Mouse (Mus musculus): ENCODE data around the gene Efcab11. TPM values are rescaled to one million over a fixed set of nuclear protein-coding genes. Genes with fewer than 3 reads are reported as not detected.

The Efcab11 gene
- polyA plus RNA-seq, 1 experiment from 2014 or later: 22.1 TPM

DNA sequence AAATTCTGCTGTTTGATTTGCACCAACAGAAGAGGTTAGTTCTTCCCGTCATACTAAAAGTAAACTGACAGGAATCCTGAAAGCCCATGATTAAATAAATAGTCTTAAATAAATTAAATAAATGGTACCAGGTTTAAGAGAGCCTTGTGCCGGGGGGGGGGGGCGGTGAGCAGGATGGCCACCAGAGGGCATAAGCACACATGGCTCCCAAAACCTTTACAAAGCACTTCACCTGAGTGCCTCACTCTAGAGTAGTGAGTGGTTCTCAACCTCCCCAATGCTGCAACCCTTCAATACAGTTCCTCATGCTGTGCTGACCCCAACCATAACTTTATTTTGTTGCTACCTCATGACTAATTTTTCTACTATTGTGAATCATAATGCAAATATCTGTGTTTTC is 15.8 kb upstream of the Efcab11 start:
- DNase-seq: peak; percentile 28

DNA sequence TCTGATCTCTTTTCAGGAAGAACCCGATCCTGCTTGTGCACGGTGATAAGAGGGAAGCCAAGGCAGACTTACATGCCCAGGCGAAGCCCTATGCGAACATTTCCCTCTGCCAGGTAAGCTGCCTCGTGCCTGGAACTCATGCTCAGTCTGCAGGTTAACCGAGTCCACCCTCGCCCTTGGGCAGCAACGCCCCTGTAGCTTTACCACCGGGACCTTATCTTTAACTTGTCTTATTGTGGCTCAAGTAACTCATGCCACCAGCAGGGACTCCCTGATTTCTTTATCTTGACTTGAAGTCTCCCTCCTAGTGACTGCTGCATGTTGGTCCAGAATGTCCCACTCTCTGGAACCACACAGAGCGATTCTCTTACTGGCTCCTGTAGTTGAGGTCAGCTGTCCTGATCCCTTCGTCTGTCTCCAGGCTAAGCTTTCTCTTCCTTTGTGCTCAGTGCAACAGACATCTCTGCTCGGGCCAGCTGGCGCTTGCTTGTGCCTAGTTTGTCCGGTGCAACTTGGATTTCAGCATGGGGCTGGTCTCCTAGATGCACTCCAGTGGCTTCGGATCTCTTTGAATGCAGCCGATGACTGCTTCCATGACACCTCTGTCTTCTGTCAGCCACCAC is 14.1 kb upstream of the Efcab11 start:
- Histone ChIP-seq H3K9me3 (ENCODE audit: low read depth, low read length) (no peaks in the 10 kb centered on the region), H3K27ac (ENCODE audit: low read depth) (no peak overlapping the region), H3K27me3 (ENCODE audit: insufficient read depth, low read length) (no peaks in the 10 kb centered on the region), H3K36me3 (ENCODE audit: insufficient read depth) (peaks cover 74% of the 10 kb centered on the region), H3K4me3 (ENCODE audit: low read depth, low read length) (no peak overlapping the region), H3K9ac (no peak overlapping the region), H3K4me1 (ENCODE audit: insufficient read depth) (no peaks in the 10 kb centered on the region), H3K4me2 (no peak overlapping the region)
- WGBS: 87% methylated on average over 16 of the region's 16 CpGs
- DNase-seq: no peak
- no peak for ATAC-seq (ENCODE audit: insufficient read depth)
- no peak for TF ChIP-seq CTCF (IDR thresholded peaks at IDR 0.05; ENCODE audit: low read depth)

More for the DNA sequence above, 15.8 kb upstream of the Efcab11 start:
- Histone ChIP-seq H3K27me3 (ENCODE audit: insufficient read depth, low read length) (no peaks in the 10 kb centered on the region), H3K4me1 (ENCODE audit: insufficient read depth) (no peaks in the 10 kb centered on the region), H3K36me3 (ENCODE audit: insufficient read depth) (peaks cover 77% of the 10 kb centered on the region), H3K4me2 (no peak overlapping the region), H3K4me3 (ENCODE audit: low read depth, low read length) (no peak overlapping the region), H3K27ac (ENCODE audit: low read depth) (no peak overlapping the region), H3K9me3 (ENCODE audit: low read depth, low read length) (no peaks in the 10 kb centered on the region), H3K9ac (no peak overlapping the region)
- peak; percentile 38 for TF ChIP-seq CTCF (IDR thresholded peaks at IDR 0.05; ENCODE audit: low read depth)
- no peak for ATAC-seq (ENCODE audit: insufficient read depth)
- WGBS: 55% methylated on average over 1 of the region's 3 CpGs

DNA sequence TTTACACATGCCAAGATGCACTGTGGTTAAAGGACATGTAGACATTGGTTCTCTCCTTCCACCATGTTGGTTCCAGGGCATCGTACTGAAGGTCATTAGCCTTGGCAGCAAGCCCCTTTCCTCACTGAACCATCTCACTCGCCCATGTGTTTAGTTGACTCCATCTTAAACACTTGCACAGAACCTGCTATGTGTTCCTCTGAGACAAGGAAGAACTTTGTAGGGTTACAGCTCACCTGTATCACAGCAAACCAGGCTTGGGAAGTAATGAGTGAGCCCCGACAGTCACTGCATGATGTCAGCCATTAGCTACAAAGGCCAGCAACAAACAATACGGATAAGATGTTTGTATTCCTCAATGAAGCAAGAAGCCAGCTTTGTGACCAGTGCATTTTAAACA is 13.6 kb upstream of the Efcab11 start:
- WGBS: 86% methylated on average over 4 of the region's 4 CpGs
- Histone ChIP-seq H3K4me2 (no peak overlapping the region), H3K36me3 (ENCODE audit: insufficient read depth) (peaks cover 75% of the 10 kb centered on the region)

DNA sequence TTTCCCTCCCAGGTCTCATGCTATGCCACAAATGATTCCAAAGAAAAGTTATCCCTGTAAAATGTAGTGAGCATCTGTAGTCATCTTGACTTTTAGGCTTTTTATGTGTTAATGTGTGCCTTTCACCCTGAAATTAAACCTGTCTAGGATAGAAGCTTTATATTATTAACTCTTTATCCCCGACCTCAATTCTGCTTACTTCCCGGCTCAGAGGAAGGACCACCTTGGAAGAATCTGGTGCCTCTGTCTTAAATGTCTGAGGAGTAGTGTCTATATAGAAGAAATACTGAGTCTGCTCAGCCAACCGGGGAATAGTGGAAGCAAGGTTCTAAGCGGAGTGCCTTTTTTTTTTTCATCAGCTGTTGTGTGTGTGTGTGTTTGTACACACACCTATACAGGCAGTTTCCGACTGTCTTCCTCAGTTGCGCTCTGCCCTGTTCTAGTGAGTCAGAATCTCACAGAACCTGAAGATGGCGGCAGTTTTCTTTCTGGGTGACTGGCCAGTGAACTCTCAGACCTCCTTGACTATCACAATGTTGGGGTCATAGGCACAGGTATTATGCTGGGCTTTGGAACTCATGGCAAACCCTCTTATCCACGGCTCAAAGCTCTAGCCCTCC is 1.2 kb upstream of the Efcab11 start:
- H3K9me3 ChIP-seq (ENCODE audit: low read depth, low read length): no peaks in the 10 kb centered on the region
- ATAC-seq (ENCODE audit: insufficient read depth): no peak
- H3K4me3 ChIP-seq (ENCODE audit: low read depth, low read length): peak overlapping the region; percentile 83
- H3K27me3 ChIP-seq (ENCODE audit: insufficient read depth, low read length): no peaks in the 10 kb centered on the region
- DNase-seq: peak; percentile 16
- peaks cover 4% of the 10 kb centered on the region; the same call in 1 of the 2 replicates for H3K4me1 ChIP-seq (ENCODE audit: insufficient read depth)
- peak overlapping the region; percentile 82 for H3K9ac ChIP-seq
- peak overlapping the region; percentile 86 for H3K4me2 ChIP-seq
- 0 out of 2 replicates have a peak overlapping the region, but pooled peaks have one; percentile 89 for H3K27ac ChIP-seq (ENCODE audit: low read depth)
- WGBS: 30% methylated on average over 8 of the region's 8 CpGs
- H3K36me3 ChIP-seq (ENCODE audit: insufficient read depth): peaks cover 4% of the 10 kb centered on the region; the same call in 1 of the 2 replicates
- TF ChIP-seq CTCF (IDR thresholded peaks at IDR 0.05; ENCODE audit: low read depth): no peak

More for the DNA sequence above, 13.6 kb upstream of the Efcab11 start:
- H3K27ac ChIP-seq (ENCODE audit: low read depth): no peak overlapping the region
- no peaks in the 10 kb centered on the region for H3K9me3 ChIP-seq (ENCODE audit: low read depth, low read length)
- H3K9ac ChIP-seq: no peak overlapping the region
- no peaks in the 10 kb centered on the region for H3K27me3 ChIP-seq (ENCODE audit: insufficient read depth, low read length)
- no peak overlapping the region for H3K4me3 ChIP-seq (ENCODE audit: low read depth, low read length)
- H3K4me1 ChIP-seq (ENCODE audit: insufficient read depth): no peaks in the 10 kb centered on the region
- ATAC-seq (ENCODE audit: insufficient read depth) (no peak), DNase-seq (no peak)
- no peak for TF ChIP-seq CTCF (IDR thresholded peaks at IDR 0.05; ENCODE audit: low read depth)

DNA sequence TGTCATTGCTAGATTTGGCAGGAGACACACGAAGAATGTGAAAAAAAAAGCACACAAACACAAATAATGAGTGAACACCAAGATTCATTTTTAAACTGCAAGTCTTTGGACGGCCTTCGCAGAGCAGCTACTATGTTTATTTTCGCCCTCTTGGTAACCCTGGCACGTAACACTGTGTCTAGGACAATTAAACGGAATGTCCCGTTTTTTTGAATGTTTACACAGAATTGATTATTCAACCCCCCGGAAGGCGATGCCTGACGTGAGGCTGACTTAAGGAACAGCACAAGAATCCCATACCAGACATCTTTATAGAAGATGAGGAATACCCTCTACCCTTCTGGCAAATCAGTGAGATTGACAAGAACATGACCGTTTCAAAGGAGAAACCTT is 530 bp downstream of the Efcab11 start:
- ATAC-seq (ENCODE audit: insufficient read depth): peak; percentile 32
- WGBS: under 1% methylated on average over 11 of the region's 11 CpGs
- peak overlapping the region; percentile 82 for H3K9ac ChIP-seq
- H3K9me3 ChIP-seq (ENCODE audit: low read depth, low read length): no peaks in the 10 kb centered on the region
- peaks cover 4% of the 10 kb centered on the region; the same call in 1 of the 2 replicates for H3K4me1 ChIP-seq (ENCODE audit: insufficient read depth)
- H3K36me3 ChIP-seq (ENCODE audit: insufficient read depth): no peaks in the 10 kb centered on the region; the same call in 1 of the 2 replicates
- peak overlapping the region; percentile 86 for H3K4me2 ChIP-seq
- H3K27me3 ChIP-seq (ENCODE audit: insufficient read depth, low read length): no peaks in the 10 kb centered on the region
- TF ChIP-seq CTCF (IDR thresholded peaks at IDR 0.05; ENCODE audit: low read depth): no peak
- peak; percentile 68 for DNase-seq
- peak overlapping the region; percentile 89 for H3K27ac ChIP-seq (ENCODE audit: low read depth)
- peak overlapping the region; percentile 83 for H3K4me3 ChIP-seq (ENCODE audit: low read depth, low read length)

DNA sequence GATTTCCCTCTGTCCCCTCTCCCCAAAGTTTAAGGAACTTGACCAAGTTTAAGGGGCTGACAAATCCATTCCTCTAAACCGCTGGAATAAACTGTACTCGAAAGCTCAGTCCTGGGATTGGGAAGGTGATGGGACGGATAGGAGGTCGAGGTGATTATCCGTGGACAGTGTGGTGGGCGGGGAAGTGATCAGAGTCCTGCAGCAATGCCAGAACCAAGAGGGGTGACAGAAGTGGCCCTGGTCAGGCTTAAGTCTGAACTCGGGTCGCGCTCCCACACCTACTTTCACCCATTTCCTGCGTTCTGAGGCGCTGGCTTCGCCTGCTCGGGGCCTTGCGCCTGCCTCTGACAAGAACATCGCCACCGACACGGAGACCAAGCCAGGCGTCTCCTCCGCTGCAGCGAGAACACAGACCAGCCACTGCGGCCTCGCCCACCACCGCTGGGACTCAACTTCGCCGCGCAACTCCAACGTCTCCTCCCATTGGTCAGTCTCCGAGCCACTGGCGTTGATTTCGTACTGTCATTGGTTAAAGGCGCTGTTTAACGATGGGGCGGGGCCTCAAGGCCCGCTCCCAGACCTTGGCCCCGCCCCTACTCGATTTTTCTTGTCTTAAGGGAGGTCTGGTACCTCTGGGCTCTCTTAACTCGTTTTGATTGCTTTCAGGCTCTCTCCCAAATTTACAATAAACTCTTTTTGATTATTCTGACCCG is 1.1 kb downstream of the Efcab11 start:
- WGBS: under 1% methylated on average over 38 of the region's 38 CpGs
- H3K36me3 ChIP-seq (ENCODE audit: insufficient read depth): no peaks in the 10 kb centered on the region; the same call in 1 of the 2 replicates
- DNase-seq: peak; percentile 99
- TF ChIP-seq CTCF (IDR thresholded peaks at IDR 0.05; ENCODE audit: low read depth): no peak
- H3K4me1 ChIP-seq (ENCODE audit: insufficient read depth): peaks cover 4% of the 10 kb centered on the region; the same call in 1 of the 2 replicates
- peak overlapping the region; percentile 86 for H3K4me2 ChIP-seq
- peak overlapping the region; percentile 82 for H3K9ac ChIP-seq
- peak overlapping the region; percentile 83 for H3K4me3 ChIP-seq (ENCODE audit: low read depth, low read length)
- peak overlapping the region; percentile 89 for H3K27ac ChIP-seq (ENCODE audit: low read depth)
- ATAC-seq (ENCODE audit: insufficient read depth): peak; percentile 94
- no peaks in the 10 kb centered on the region for H3K9me3 ChIP-seq (ENCODE audit: low read depth, low read length)
- H3K27me3 ChIP-seq (ENCODE audit: insufficient read depth, low read length): no peaks in the 10 kb centered on the region

DNA sequence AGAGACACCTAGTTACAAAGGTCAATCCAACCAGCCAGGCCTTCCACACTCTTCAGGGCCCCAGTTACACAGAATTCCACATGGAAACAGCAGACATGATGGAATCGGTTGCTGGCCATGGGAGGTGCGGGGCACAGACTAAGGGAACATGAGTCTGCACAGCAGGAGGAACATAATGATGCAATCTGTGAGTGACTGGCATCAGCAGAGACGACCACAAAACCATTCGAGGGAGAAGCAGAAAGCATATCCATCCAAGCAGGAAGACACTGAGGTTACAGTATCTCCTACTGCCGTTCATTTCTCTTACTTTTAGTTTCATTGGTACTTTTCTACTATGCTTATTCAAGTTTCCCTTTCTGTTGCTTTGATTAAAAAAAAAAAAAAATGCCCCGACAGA is 9.6 kb downstream of the Efcab11 start:
- Histone ChIP-seq H3K4me1 (ENCODE audit: insufficient read depth) (no peaks in the 10 kb centered on the region), H3K27me3 (ENCODE audit: insufficient read depth, low read length) (no peaks in the 10 kb centered on the region), H3K9me3 (ENCODE audit: low read depth, low read length) (no peaks in the 10 kb centered on the region), H3K4me2 (no peak overlapping the region), H3K27ac (ENCODE audit: low read depth) (no peak overlapping the region), H3K9ac (no peak overlapping the region), H3K36me3 (ENCODE audit: insufficient read depth) (no peaks in the 10 kb centered on the region), H3K4me3 (ENCODE audit: low read depth, low read length) (no peak overlapping the region)
- ATAC-seq (ENCODE audit: insufficient read depth) (no peak), DNase-seq (no peak)
- WGBS: 84% methylated on average over 6 of the region's 6 CpGs
- no peak for TF ChIP-seq CTCF (IDR thresholded peaks at IDR 0.05; ENCODE audit: low read depth)
